Mouse (Mus musculus) MEL (cell line): Measurements from ENCODE around the gene Cntnap2. TPM values are rescaled to one million over a fixed set of nuclear protein-coding genes. Genes with fewer than 3 reads are reported as not detected.

Source experiments
- DNase-seq: peaks from one replicate; pipeline ENCODE4 v3.0.0; 2011; ENCODE audit warnings: low read depth, low spot score
- H3K27ac ChIP-seq: 2 replicates; pipeline ENCODE4 v1.5.1; 2012; ENCODE audit warnings: low read depth, mild to moderate bottlenecking, control low read depth, low read length, moderate library complexity; ENCODE audit not compliant: control insufficient read depth
- H3K27me3 ChIP-seq, 2 experiments: fragments of 150-350 bp in 1 of 2; sonication (generic) in 1 of 2; 2 replicates each; pipeline ENCODE4 v1.6.1; 2012; ENCODE audit warnings: low read length in 2 of 2, mild to moderate bottlenecking in 2 of 2, improper control_type of control experiment in 1 of 2, moderate library complexity in 1 of 2; ENCODE audit not compliant: insufficient read depth in 2 of 2, control insufficient read depth in 1 of 2
- H3K36me3 ChIP-seq, 2 experiments: 2 replicates each; pipeline ENCODE4 v1.6.1; 2012 to 2014; ENCODE audit warnings: low read length in 2 of 2, improper control_type of control experiment in 1 of 2, inconsistent platforms in 1 of 2, mild to moderate bottlenecking in 1 of 2; ENCODE audit not compliant: insufficient read depth in 2 of 2, control insufficient read depth in 1 of 2
- H3K4me1 ChIP-seq, 2 experiments: fragments of 150-350 bp in 1 of 2; sonication (generic) in 1 of 2; 2 replicates each; pipeline ENCODE4 v1.6.1; 2012; ENCODE audit warnings: low read length in 2 of 2, improper control_type of control experiment in 1 of 2, mild to moderate bottlenecking in 1 of 2; ENCODE audit not compliant: insufficient read depth in 2 of 2, control insufficient read depth in 1 of 2
- H3K4me3 ChIP-seq, 2 experiments: fragments of 150-350 bp in 1 of 2; sonication (generic) in 1 of 2; 2 replicates each; pipeline ENCODE4 v1.5.1; 2012; ENCODE audit warnings: low read depth in 2 of 2, low read length in 2 of 2, mild to moderate bottlenecking in 2 of 2, moderate library complexity in 2 of 2, control low read depth in 1 of 2, improper control_type of control experiment in 1 of 2; ENCODE audit not compliant: control insufficient read depth in 1 of 2, insufficient read depth in 1 of 2
- H3K79me2 ChIP-seq: 2 replicates; pipeline ENCODE4 v1.6.1; 2012; ENCODE audit warnings: mild to moderate bottlenecking, low read length, moderate library complexity; ENCODE audit not compliant: control insufficient read depth, poor library complexity, insufficient read depth
- H3K9ac ChIP-seq: 2 replicates; pipeline ENCODE4 v1.6.1; 2012; ENCODE audit warnings: low read depth, mild to moderate bottlenecking, control low read depth, low read length, moderate library complexity; ENCODE audit not compliant: control insufficient read depth, poor library complexity, severe bottlenecking
- H3K9me3 ChIP-seq: fragments of 150-350 bp; sonication (generic); replicated peaks from 2 replicates; pipeline ENCODE4 v1.6.1; 2012; ENCODE audit warnings: mild to moderate bottlenecking, low read length, improper control_type of control experiment, moderate library complexity; ENCODE audit not compliant: insufficient read depth
- BHLHE40 ChIP-seq: IDR thresholded peaks from 2 replicates; pipeline ENCODE4 v1.6.1; 2012; ENCODE audit warnings: low read depth, mild to moderate bottlenecking, inconsistent platforms, low read length, improper control_type of control experiment, borderline replicate concordance
- E2F4 ChIP-seq: IDR thresholded peaks from 2 replicates; pipeline ENCODE4 v1.6.1; 2011; ENCODE audit warnings: low read depth, low read length, improper control_type of control experiment, borderline replicate concordance
- EP300 ChIP-seq, 2 experiments: IDR thresholded peaks; 2 replicates each; pipeline ENCODE4 v1.6.1; 2011; ENCODE audit warnings: improper control_type of control experiment in 2 of 2, low read length in 2 of 2, low read depth in 1 of 2, mild to moderate bottlenecking in 1 of 2
- GABPA ChIP-seq: IDR thresholded peaks from 2 replicates; pipeline ENCODE4 v1.6.1; 2012; ENCODE audit warnings: low read depth, mild to moderate bottlenecking, inconsistent platforms, low read length, improper control_type of control experiment, moderate library complexity
- MAFK ChIP-seq: IDR thresholded peaks from 2 replicates; pipeline ENCODE4 v1.6.1; 2011; ENCODE audit warnings: low read depth, mild to moderate bottlenecking, low read length, improper control_type of control experiment, borderline replicate concordance
- MAX ChIP-seq: IDR thresholded peaks from 2 replicates; pipeline ENCODE4 v1.6.1; 2011; ENCODE audit warnings: low read length, improper control_type of control experiment
- MEF2A ChIP-seq: IDR thresholded peaks from 2 replicates; pipeline ENCODE4 v1.6.1; 2014; ENCODE audit warnings: low read depth, mild to moderate bottlenecking, inconsistent platforms, low read length, improper control_type of control experiment; ENCODE audit not compliant: poor library complexity, insufficient replicate concordance, severe bottlenecking; ENCODE audit errors: extremely low read depth
- MXI1 ChIP-seq: IDR thresholded peaks from 2 replicates; pipeline ENCODE4 v1.6.1; 2011; ENCODE audit warnings: mild to moderate bottlenecking, low read depth, low read length, improper control_type of control experiment
- NRF1 ChIP-seq: IDR thresholded peaks from 2 replicates; pipeline ENCODE4 v1.6.1; 2014; ENCODE audit warnings: low read depth, mild to moderate bottlenecking, inconsistent platforms, low read length, improper control_type of control experiment, moderate library complexity; ENCODE audit not compliant: poor library complexity, insufficient read depth, severe bottlenecking
- POLR2AphosphoS5 ChIP-seq: IDR thresholded peaks from 2 replicates; pipeline ENCODE4 v1.6.1; 2012; ENCODE audit warnings: low read depth, borderline replicate concordance, mild to moderate bottlenecking, inconsistent platforms, low read length, moderate library complexity, mixed read lengths
- RAD21 ChIP-seq: IDR thresholded peaks from 2 replicates; pipeline ENCODE4 v1.6.1; 2011; ENCODE audit warnings: mild to moderate bottlenecking, low read depth, low read length, improper control_type of control experiment
- RCOR1 ChIP-seq: IDR thresholded peaks from 2 replicates; pipeline ENCODE4 v1.6.1; 2012; ENCODE audit warnings: low read depth, mild to moderate bottlenecking, inconsistent platforms, low read length, improper control_type of control experiment
- TBP ChIP-seq: IDR thresholded peaks from 2 replicates; pipeline ENCODE4 v1.8.0; 2011; ENCODE audit warnings: low read depth, low read length, improper control_type of control experiment
- TCF12 ChIP-seq: IDR thresholded peaks from 2 replicates; pipeline ENCODE4 v1.6.1; 2014; ENCODE audit warnings: low read depth, mild to moderate bottlenecking, inconsistent platforms, low read length, improper control_type of control experiment, moderate library complexity
- UBTF ChIP-seq: IDR thresholded peaks from 2 replicates; pipeline ENCODE4 v1.6.1; 2012; ENCODE audit warnings: low read depth, mild to moderate bottlenecking, inconsistent platforms, low read length, improper control_type of control experiment, moderate library complexity, borderline replicate concordance; ENCODE audit not compliant: insufficient read depth
- USF1 ChIP-seq: IDR thresholded peaks from 2 replicates; pipeline ENCODE4 v1.6.1; 2014; ENCODE audit warnings: low read depth, mild to moderate bottlenecking, inconsistent platforms, low read length, improper control_type of control experiment, moderate library complexity
- USF2 ChIP-seq, 2 experiments: IDR thresholded peaks; 2 replicates each; pipeline ENCODE4 v1.6.1; 2011 to 2012; ENCODE audit warnings: improper control_type of control experiment in 2 of 2, low read length in 2 of 2, borderline replicate concordance in 1 of 2, inconsistent platforms in 1 of 2, low read depth in 1 of 2, mild to moderate bottlenecking in 1 of 2; ENCODE audit not compliant: insufficient read depth in 1 of 2
- ZC3H11A ChIP-seq: IDR thresholded peaks from 2 replicates; pipeline ENCODE4 v1.6.1; 2012; ENCODE audit warnings: low read depth, mild to moderate bottlenecking, inconsistent platforms, low read length, improper control_type of control experiment
- ZNF384 ChIP-seq: IDR thresholded peaks from 2 replicates; pipeline ENCODE4 v1.6.1; 2012; ENCODE audit warnings: low read depth, mild to moderate bottlenecking, inconsistent platforms, low read length, improper control_type of control experiment
- polyA plus RNA-seq, 2 experiments: library from polyadenylated mRNA; stranded (reverse) in 1 of 2; unstranded in 1 of 2; fragments of >175 nt in 1 of 2; fragments of >200 nt in 1 of 2; gene quantifications; 2 replicates each; pipeline versions ENCODE4 v1.2.1 to v1.2.4; 2012; ENCODE audit warnings: low replicate concordance in 2 of 2, low read depth in 1 of 2; ENCODE audit not compliant: insufficient read length in 2 of 2, insufficient read depth in 1 of 2, missing spikeins in 1 of 2
- total RNA-seq: library from RNA; depleted of rRNA; stranded (reverse); fragments of 300-350 nt; gene quantifications from 2 replicates; pipeline ENCODE4 v1.2.3, GENCODE M21; 2012

Cntnap2 gene
- total and polyA plus RNA-seq, 3 experiments = 0.01 TPM; not detected in 2

GRCm38 (mm10) chr6:46398725-46399589, 1339.8 kb downstream of the Cntnap2 start:
- H3K9me3 ChIP-seq = no peaks in the 10 kb centered on the region
- H3K27ac ChIP-seq = no peak overlapping the region
- no peak overlapping the region for H3K4me3 ChIP-seq
- H3K79me2 ChIP-seq = no peaks in the 10 kb centered on the region
- H3K9ac ChIP-seq = no peak overlapping the region
- no peak for TF ChIP-seq RAD21
- no peak for TF ChIP-seq MEF2A
- TF ChIP-seq USF2 (IDR thresholded peaks at IDR 0.05; ENCODE audit: borderline replicate concordance in 1 of 2, insufficient read depth in 1 of 2, low read depth in 1 of 2, low read length in 2 of 2) = no peak
- no peak for TF ChIP-seq MAFK
- no peaks in the 10 kb centered on the region for H3K27me3 ChIP-seq
- DNase-seq = no peak
- no peaks in the 10 kb centered on the region for H3K4me1 ChIP-seq
- no peaks in the 10 kb centered on the region for H3K36me3 ChIP-seq

DNA sequence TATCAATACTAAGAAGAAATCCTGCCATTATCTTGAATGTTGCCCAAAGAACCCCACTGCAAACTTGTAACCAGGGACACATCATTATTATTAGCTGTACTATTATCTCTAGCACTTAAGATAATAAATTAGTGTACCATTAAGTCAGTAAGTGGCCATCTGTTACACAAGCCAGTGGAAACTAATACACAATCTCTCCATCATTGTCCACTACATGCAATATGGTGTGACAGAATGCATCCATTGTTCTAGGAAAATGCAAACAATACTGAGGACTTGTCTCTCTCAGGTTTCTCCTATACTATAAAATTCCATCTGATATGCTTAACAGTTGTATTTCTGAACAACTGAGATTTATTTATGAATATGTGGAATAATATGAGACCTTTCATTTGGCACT, 1355.0 kb downstream of the Cntnap2 start:
- TF ChIP-seq USF2 (IDR thresholded peaks at IDR 0.05; ENCODE audit: borderline replicate concordance in 1 of 2, insufficient read depth in 1 of 2, low read depth in 1 of 2, low read length in 2 of 2) (no peak), POLR2AphosphoS5 (no peak), E2F4 (no peak), UBTF (no peak), TBP (no peak), RAD21 (no peak), MXI1 (no peak), MEF2A (no peak), NRF1 (no peak), MAX (no peak), BHLHE40 (no peak), ZC3H11A (no peak), TCF12 (no peak), EP300 (IDR thresholded peaks at IDR 0.05; ENCODE audit: low read depth in 1 of 2, low read length in 2 of 2) (no peak), ZNF384 (no peak), GABPA (no peak), RCOR1 (no peak), USF1 (no peak)
- no peak overlapping the region for H3K9ac ChIP-seq
- H3K4me1 ChIP-seq = no peaks in the 10 kb centered on the region

More for the DNA sequence above, 1355.0 kb downstream of the Cntnap2 start:
- Histone ChIP-seq H3K36me3 (no peaks in the 10 kb centered on the region), H3K27me3 (no peaks in the 10 kb centered on the region), H3K4me3 (no peak overlapping the region), H3K27ac (no peak overlapping the region), H3K9me3 (no peaks in the 10 kb centered on the region), H3K79me2 (no peaks in the 10 kb centered on the region)
- DNase-seq = no peak
